In genomic region chr1:183151510-183152319, GRCm38 (mm10) we compare ENCODE assay signal across 20 mouse cellular contexts.
DNase-seq lines count a peak whose midpoint lies in the region; ATAC-seq and TF ChIP-seq lines count a peak whose summit lies in the region.
"Had no signal": no experiment of that assay in that cellular context is flagged by ENCODE, and none has a peak within 500 bp of the region (broad histone marks: within the 10 kb centered on the region; RNA-seq: fewer than 3 reads in every experiment).

No protein-coding gene starts in this region.

- TF ChIP-seq CTCF in stomach, postnatal 0 days (IDR thresholded peaks at IDR 0.05; ENCODE audit: low read depth), result no peak

- peak; percentile 80 for DNase-seq in heart, adult 11 months
- peak; percentile 34 to 55 for DNase-seq in left cerebral cortex, adult 18-20 months (ENCODE audit: low spot score in 2 of 2)
- no peak for DNase-seq in left cerebral cortex, postnatal 10 days (ENCODE audit: extremely low spot score in 1 of 2, low spot score in 2 of 2)
- DNase-seq in left cerebral cortex, postnatal 25 days (ENCODE audit: low spot score in 2 of 2), result peak; percentile 28 to 90
- DNase-seq in stomach, postnatal 0 days (ENCODE audit: low spot score), result no peak
- DNase-seq in embryo, embryonic 9.5 days (ENCODE audit: extremely low spot score), result no peak
- no peak for DNase-seq in T-cell, adult 2 months (ENCODE audit: low spot score)
- DNase-seq: adrenal gland, adult 8-10 months; cerebellum, postnatal 25 days; gastrocnemius, postnatal 10 days; heart, postnatal 36 days; kidney, postnatal 10 days; liver, embryonic 13.5 days had no signal

- peaks cover 32% of the 10 kb centered on the region for H3K4me1 ChIP-seq in heart, embryonic 11.5 days (ENCODE audit: control insufficient read depth, insufficient read depth, low read length)
- no peaks in the 10 kb centered on the region; the same call in 1 of the 2 replicates for H3K4me1 ChIP-seq in stomach, postnatal 0 days (replicated peaks; ENCODE audit: control insufficient read depth, insufficient read depth)

- H3K4me3 ChIP-seq in heart, embryonic 11.5 days (ENCODE audit: low read depth, low read length), result no peak overlapping the region
- no peak overlapping the region for H3K4me3 ChIP-seq in stomach, postnatal 0 days (ENCODE audit: low read depth, low read length)
- H3K4me3 ChIP-seq: embryonic facial prominence, embryonic 13.5 days; forebrain, embryonic 13.5 days; heart, embryonic 10.5 days; liver, embryonic 13.5 days; megakaryocyte, embryonic 14.5 days; stomach, embryonic 15.5 days had no signal

- H3K9ac ChIP-seq in heart, embryonic 11.5 days (ENCODE audit: low read depth, low read length), result no peak overlapping the region
- no peak overlapping the region for H3K9ac ChIP-seq in stomach, postnatal 0 days (ENCODE audit: low read length)
- H3K9ac ChIP-seq: embryonic facial prominence, embryonic 13.5 days; forebrain, embryonic 13.5 days; liver, embryonic 13.5 days; stomach, embryonic 15.5 days had no signal

- WGBS in heart, embryonic 11.5 days (ENCODE audit: insufficient replicate concordance), result 66% methylated on average over 12 of the region's 12 CpGs
- WGBS in stomach, postnatal 0 days, result 49% methylated on average over 12 of the region's 12 CpGs

- intact Hi-C loops in left cerebral cortex, postnatal 10 days (cut with DNase I), result no loop called here
- intact Hi-C loops in left cerebral cortex, postnatal 25 days (cut with DNase I), result loop anchor here (5.0 kb wide), 1 partner anchor 61 kb away; no protein-coding TSS in a partner anchor

- no peak overlapping the region for H3K4me2 ChIP-seq in heart, embryonic 11.5 days
- no peak overlapping the region for H3K4me2 ChIP-seq in stomach, postnatal 0 days (replicated peaks; ENCODE audit: low read depth)
- H3K4me2 ChIP-seq: embryonic facial prominence, embryonic 13.5 days; forebrain, embryonic 13.5 days; liver, embryonic 13.5 days; stomach, embryonic 15.5 days had no signal

- ATAC-seq in heart, embryonic 11.5 days (replicated peaks; ENCODE audit: insufficient number of reproducible peaks, low FRiP score, low TSS enrichment), result no peak
- ATAC-seq in stomach, postnatal 0 days (ENCODE audit: low FRiP score, low TSS enrichment), result no peak
- ATAC-seq: forebrain, embryonic 13.5 days; lung, postnatal 0 days had no signal

- H3K36me3 ChIP-seq in heart, embryonic 11.5 days (ENCODE audit: control insufficient read depth, insufficient read depth, low read length), result no peaks in the 10 kb centered on the region
- no peaks in the 10 kb centered on the region for H3K36me3 ChIP-seq in stomach, postnatal 0 days (ENCODE audit: control insufficient read depth, insufficient read depth, low read length)
- H3K36me3 ChIP-seq: embryonic facial prominence, embryonic 13.5 days; heart, embryonic 10.5 days; liver, embryonic 13.5 days; stomach, embryonic 15.5 days had no signal

- H3K27ac ChIP-seq in heart, embryonic 11.5 days (ENCODE audit: low read depth, low read length), result no peak overlapping the region
- H3K27ac ChIP-seq in stomach, postnatal 0 days (replicated peaks), result 0 out of 2 replicates have a peak overlapping the region, but pooled peaks have one; percentile 1
- H3K27ac ChIP-seq: embryonic facial prominence, embryonic 13.5 days; forebrain, embryonic 13.5 days; heart, embryonic 10.5 days; liver, embryonic 13.5 days; stomach, embryonic 15.5 days had no signal

- H3K27me3 ChIP-seq in heart, embryonic 11.5 days (ENCODE audit: control insufficient read depth, insufficient read depth, low read length), result no peaks in the 10 kb centered on the region
- H3K27me3 ChIP-seq in stomach, postnatal 0 days (ENCODE audit: control insufficient read depth, insufficient read depth, low read length), result no peaks in the 10 kb centered on the region
- H3K27me3 ChIP-seq: forebrain, embryonic 13.5 days; liver, embryonic 13.5 days; megakaryocyte, embryonic 14.5 days; stomach, embryonic 15.5 days had no signal

- no peaks in the 10 kb centered on the region for H3K9me3 ChIP-seq in heart, embryonic 11.5 days (replicated peaks; ENCODE audit: control insufficient read depth, low read length)
- H3K9me3 ChIP-seq in stomach, postnatal 0 days (ENCODE audit: control insufficient read depth, low read length), result no peaks in the 10 kb centered on the region
- H3K9me3 ChIP-seq: embryonic facial prominence, embryonic 13.5 days; forebrain, embryonic 13.5 days; heart, embryonic 10.5 days; liver, embryonic 13.5 days; megakaryocyte, embryonic 14.5 days; stomach, embryonic 15.5 days had no signal

- no peak for TF ChIP-seq EP300 in stomach, postnatal 0 days (optimal IDR thresholded peaks at IDR 0.05)

Comparison
In these comparisons a context has a peak if more than half of its experiments do, and no peak if none do; other contexts are left out.
1. DNase-seq: peak in heart, adult 11 months (single experiment), left cerebral cortex, adult 18-20 months (2 of 2) and left cerebral cortex, postnatal 25 days (2 of 2); none in left cerebral cortex, postnatal 10 days (0 of 2), stomach, postnatal 0 days (single experiment), embryo, embryonic 9.5 days (single experiment) and T-cell, adult 2 months (single experiment).